32 mouse cellular contexts compared by ENCODE assay signal in genomic region chr5:88545536-88545935, GRCm38 (mm10). TPM values are rescaled to one million over a fixed set of nuclear protein-coding genes. Genes with fewer than 3 reads are reported as not detected.
"Had no signal": no experiment of that assay in that cellular context is flagged by ENCODE, and none has a peak within 500 bp of the region (broad histone marks: within the 10 kb centered on the region; RNA-seq: fewer than 3 reads in every experiment).

No protein-coding gene starts in this region.

- H3K36me3 ChIP-seq: heart, embryonic 13.5 days; heart, embryonic 15.5 days; hindbrain, embryonic 13.5 days; hindbrain, embryonic 15.5 days; limb, embryonic 10.5 days; limb, embryonic 12.5 days; liver, embryonic 13.5 days; liver, embryonic 15.5 days had no signal

- H3K9me3 ChIP-seq: heart, embryonic 13.5 days; heart, embryonic 15.5 days; hindbrain, embryonic 13.5 days; hindbrain, embryonic 15.5 days; limb, embryonic 10.5 days; limb, embryonic 12.5 days; liver, embryonic 13.5 days; liver, embryonic 15.5 days had no signal

- H3K9ac ChIP-seq: heart, embryonic 13.5 days; heart, embryonic 15.5 days; hindbrain, embryonic 13.5 days; hindbrain, embryonic 15.5 days; limb, embryonic 12.5 days; liver, embryonic 13.5 days; liver, embryonic 15.5 days; liver, postnatal 0 days had no signal

- H3K27ac ChIP-seq: heart, embryonic 13.5 days; heart, embryonic 15.5 days; hindbrain, embryonic 13.5 days; hindbrain, embryonic 15.5 days; hindbrain, postnatal 0 days; layer of hippocampus, adult 2 months; left cerebral cortex, adult 2 months; limb, embryonic 10.5 days; limb, embryonic 12.5 days; liver, embryonic 13.5 days; liver, embryonic 15.5 days had no signal

- DNase-seq: gastrocnemius, postnatal 14 days; gastrocnemius, postnatal 36 days; heart, adult 18-20 months; heart, postnatal 14 days; heart, postnatal 36 days; kidney, adult 18-20 months; kidney, adult 8-10 months; kidney, postnatal 10 days; kidney, postnatal 25 days; kidney, postnatal 4 days; liver; liver, embryonic 13.5 days; liver, postnatal 0 days had no signal

- H3K4me3 ChIP-seq: heart, embryonic 13.5 days; heart, embryonic 15.5 days; hindbrain, embryonic 13.5 days; hindbrain, embryonic 15.5 days; layer of hippocampus, adult 2 months; left cerebral cortex, adult 2 months; limb, embryonic 10.5 days; limb, embryonic 12.5 days; liver, embryonic 13.5 days; liver, embryonic 15.5 days had no signal

- H3K4me1 ChIP-seq: heart, embryonic 13.5 days; heart, embryonic 15.5 days; hindbrain, embryonic 13.5 days; hindbrain, embryonic 15.5 days; limb, embryonic 10.5 days; limb, embryonic 12.5 days; liver, embryonic 13.5 days; liver, embryonic 15.5 days had no signal

- H3K27me3 ChIP-seq: heart, embryonic 13.5 days; heart, embryonic 15.5 days; hindbrain, embryonic 13.5 days; hindbrain, embryonic 15.5 days; limb, embryonic 12.5 days; liver, embryonic 13.5 days; liver, embryonic 15.5 days had no signal

RNA-seq across cellular contexts. Expression of gene Jchain, which starts 17.8 kb away (rescaled TPM):
- polyA plus RNA-seq: heart, embryonic 11.5 days; hindbrain, embryonic 11.5 days; intestine, embryonic 14.5 days; kidney, embryonic 14.5 days; limb, embryonic 10.5 days; limb, embryonic 12.5 days had no signal

RNA-seq across cellular contexts. Expression of gene Enam, which starts 57.8 kb away (rescaled TPM):
- polyA plus RNA-seq: gonadal fat pad, adult 2 months; heart, embryonic 11.5 days; heart, embryonic 13.5 days; heart, postnatal 0 days; hindbrain, embryonic 11.5 days; hindbrain, embryonic 13.5 days; hindbrain, embryonic 15.5 days; hindbrain, postnatal 0 days; intestine, embryonic 14.5 days; intestine, embryonic 16.5 days; kidney, embryonic 14.5 days; kidney, embryonic 16.5 days; liver, embryonic 11.5 days; liver, embryonic 13.5 days; liver, embryonic 15.5 days; liver, postnatal 0 days had no signal
